Mouse (Mus musculus) cerebellum, adult 2 months (tissue): ENCODE measurements around the gene Pank1.

ENCODE experiments used
- CTCF ChIP-seq: fragments of 200-500 bp; IDR thresholded peaks from 2 replicates; pipeline ENCODE4 v1.5.1; 2011; ENCODE audit warnings: low read depth, mild to moderate bottlenecking, control low read depth, low read length, moderate library complexity, borderline replicate concordance; ENCODE audit not compliant: insufficient read depth
- POLR2A ChIP-seq: fragments of 200-500 bp; IDR thresholded peaks from 2 replicates; pipeline ENCODE4 v1.6.1; 2011; ENCODE audit warnings: low read length, control low read depth, borderline replicate concordance; ENCODE audit not compliant: insufficient read depth

DNA sequence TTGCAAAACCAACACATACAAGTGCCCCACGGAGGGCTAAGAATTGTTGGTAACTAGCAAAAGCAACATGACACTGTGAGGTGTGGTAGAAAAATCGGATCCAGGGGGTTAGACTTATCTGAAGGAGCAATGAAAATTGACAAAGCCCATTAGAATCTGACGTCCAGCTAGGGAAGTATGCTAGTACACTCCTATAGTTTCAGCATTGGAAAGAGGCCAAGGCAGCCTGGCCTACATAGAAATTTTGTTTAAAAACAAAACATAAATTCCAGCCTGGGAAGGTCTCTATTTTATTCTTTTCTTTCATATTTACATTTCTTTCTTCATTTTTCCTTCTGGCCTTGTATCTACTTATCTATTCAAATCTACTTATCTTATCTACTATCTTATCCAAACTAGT, 41.3 kb upstream of the Pank1 start:
- TF ChIP-seq CTCF (no peak), POLR2A (no peak)
